Mouse (Mus musculus): ENCODE data around the gene Tnnt3. TPM values are rescaled to one million over a fixed set of nuclear protein-coding genes. Genes with fewer than 3 reads are reported as not detected.

The Tnnt3 gene
- total and polyA plus RNA-seq, 3 experiments, result not detected

GRCm38 (mm10) chr7:142545967-142546366, 47.3 kb downstream of the Tnnt3 start:
- Histone ChIP-seq H3K4me3 (ENCODE audit: control insufficient read depth in 1 of 2, insufficient read depth in 1 of 2, low read depth in 2 of 2, low read length in 2 of 2) (no peak overlapping the region), H3K4me1 (ENCODE audit: control insufficient read depth in 1 of 2, insufficient read depth in 2 of 2, low read length in 2 of 2) (no peaks in the 10 kb centered on the region), H3K27ac (ENCODE audit: control insufficient read depth, low read depth, low read length) (no peak overlapping the region), H3K9ac (ENCODE audit: control insufficient read depth, low read depth, low read length, poor library complexity, severe bottlenecking) (no peak overlapping the region), H3K36me3 (ENCODE audit: control insufficient read depth in 1 of 2, insufficient read depth in 2 of 2, low read length in 2 of 2) (no peaks in the 10 kb centered on the region), H3K27me3 (ENCODE audit: control insufficient read depth in 1 of 2, insufficient read depth in 2 of 2, low read length in 2 of 2) (no peaks in the 10 kb centered on the region), H3K9me3 (replicated peaks; ENCODE audit: insufficient read depth, low read length) (no peaks in the 10 kb centered on the region), H3K79me2 (ENCODE audit: control insufficient read depth, insufficient read depth, low read length, poor library complexity) (no peaks in the 10 kb centered on the region)
- no peak for TF ChIP-seq MAZ (IDR thresholded peaks at IDR 0.05; ENCODE audit: low read depth, low read length)
- TF ChIP-seq TAL1 (IDR thresholded peaks at IDR 0.05; ENCODE audit: low read length), result no peak
- no peak for TF ChIP-seq KAT2A (conservative IDR thresholded peaks at IDR 0.05; ENCODE audit: low read depth, low read length)
- TF ChIP-seq ELF1 (IDR thresholded peaks at IDR 0.05; ENCODE audit: low read depth, low read length), result no peak
- TF ChIP-seq ZMIZ1 (IDR thresholded peaks at IDR 0.05; ENCODE audit: low read depth, low read length), result no peak
- no peak for TF ChIP-seq CTCF (IDR thresholded peaks at IDR 0.05 in 2 of 3, conservative IDR thresholded peaks at IDR 0.05 in 1 of 3; ENCODE audit: control insufficient read depth in 1 of 3, insufficient read depth in 1 of 3, low read depth in 2 of 3, low read length in 3 of 3, poor library complexity in 1 of 3, severe bottlenecking in 1 of 3)
- TF ChIP-seq POLR2A (IDR thresholded peaks at IDR 0.05; ENCODE audit: control insufficient read depth in 1 of 2, insufficient read depth in 1 of 2, low read depth in 1 of 2, low read length in 2 of 2, poor library complexity in 1 of 2), result no peak
- TF ChIP-seq NRF1 (IDR thresholded peaks at IDR 0.05; ENCODE audit: insufficient read depth, low read depth, low read length, poor library complexity, severe bottlenecking), result no peak
- TF ChIP-seq ZNF384 (IDR thresholded peaks at IDR 0.05; ENCODE audit: low read depth, low read length), result no peak
- no peak for TF ChIP-seq SMC3 (IDR thresholded peaks at IDR 0.05; ENCODE audit: low read depth, low read length)
- no peak for TF ChIP-seq POLR2AphosphoS2 (IDR thresholded peaks at IDR 0.05; ENCODE audit: low read length)
- no peak for TF ChIP-seq UBTF (IDR thresholded peaks at IDR 0.05; ENCODE audit: borderline replicate concordance, insufficient read depth, low read depth, low read length)
- no peak for TF ChIP-seq E2F4 (IDR thresholded peaks at IDR 0.05; ENCODE audit: borderline replicate concordance, low read depth, low read length)
- no peak for TF ChIP-seq JUND (IDR thresholded peaks at IDR 0.05; ENCODE audit: low read depth, low read length)
- no peak for TF ChIP-seq MYC (IDR thresholded peaks at IDR 0.05; ENCODE audit: low read depth, low read length)
- TF ChIP-seq CHD1 (IDR thresholded peaks at IDR 0.05; ENCODE audit: low read depth, low read length), result no peak
- no peak for TF ChIP-seq MAX (IDR thresholded peaks at IDR 0.05; ENCODE audit: low read length)
- TF ChIP-seq GATA1 (IDR thresholded peaks at IDR 0.05; ENCODE audit: low read depth, low read length), result no peak
- DNase-seq (ENCODE audit: low read depth, low spot score), result no peak

- no peaks in the 10 kb centered on the region for H3K27me3 ChIP-seq (ENCODE audit: control insufficient read depth in 1 of 2, insufficient read depth in 2 of 2, low read length in 2 of 2)
- TF ChIP-seq ELF1 (IDR thresholded peaks at IDR 0.05; ENCODE audit: low read depth, low read length) (no peak), NELFE (IDR thresholded peaks at IDR 0.05; ENCODE audit: low read depth, low read length) (no peak), CHD1 (IDR thresholded peaks at IDR 0.05; ENCODE audit: low read depth, low read length) (no peak), POLR2AphosphoS5 (IDR thresholded peaks at IDR 0.05; ENCODE audit: borderline replicate concordance, low read depth, low read length) (no peak), NRF1 (IDR thresholded peaks at IDR 0.05; ENCODE audit: insufficient read depth, low read depth, low read length, poor library complexity, severe bottlenecking) (no peak), ZC3H11A (IDR thresholded peaks at IDR 0.05; ENCODE audit: low read depth, low read length) (no peak), ZMIZ1 (IDR thresholded peaks at IDR 0.05; ENCODE audit: low read depth, low read length) (no peak), ZNF384 (IDR thresholded peaks at IDR 0.05; ENCODE audit: low read depth, low read length) (no peak), TBP (IDR thresholded peaks at IDR 0.05; ENCODE audit: low read depth, low read length) (no peak), UBTF (IDR thresholded peaks at IDR 0.05; ENCODE audit: borderline replicate concordance, insufficient read depth, low read depth, low read length) (no peak), KAT2A (conservative IDR thresholded peaks at IDR 0.05; ENCODE audit: low read depth, low read length) (no peak), MYC (IDR thresholded peaks at IDR 0.05; ENCODE audit: low read depth, low read length) (no peak), MAFK (IDR thresholded peaks at IDR 0.05; ENCODE audit: borderline replicate concordance, low read depth, low read length) (no peak), ZKSCAN1 (IDR thresholded peaks at IDR 0.05; ENCODE audit: low read depth, low read length) (no peak), CHD2 (IDR thresholded peaks at IDR 0.05; ENCODE audit: low read length) (no peak), MEF2A (IDR thresholded peaks at IDR 0.05; ENCODE audit: extremely low read depth, insufficient replicate concordance, low read depth, low read length, poor library complexity, severe bottlenecking) (no peak), HCFC1 (IDR thresholded peaks at IDR 0.05; ENCODE audit: low read depth, low read length) (no peak)
- no peaks in the 10 kb centered on the region for H3K9me3 ChIP-seq (replicated peaks; ENCODE audit: insufficient read depth, low read length)
- no peak overlapping the region for H3K27ac ChIP-seq (ENCODE audit: control insufficient read depth, low read depth, low read length)
- H3K36me3 ChIP-seq (ENCODE audit: control insufficient read depth in 1 of 2, insufficient read depth in 2 of 2, low read length in 2 of 2), result no peaks in the 10 kb centered on the region
- H3K9ac ChIP-seq (ENCODE audit: control insufficient read depth, low read depth, low read length, poor library complexity, severe bottlenecking), result no peak overlapping the region
- no peaks in the 10 kb centered on the region for H3K4me1 ChIP-seq (ENCODE audit: control insufficient read depth in 1 of 2, insufficient read depth in 2 of 2, low read length in 2 of 2)
- no peaks in the 10 kb centered on the region for H3K79me2 ChIP-seq (ENCODE audit: control insufficient read depth, insufficient read depth, low read length, poor library complexity)
- no peak for DNase-seq (ENCODE audit: low read depth, low spot score)
- H3K4me3 ChIP-seq (ENCODE audit: control insufficient read depth in 1 of 2, insufficient read depth in 1 of 2, low read depth in 2 of 2, low read length in 2 of 2), result no peak overlapping the region
These were observed 49.2 kb downstream of the Tnnt3 start for GRCm38 (mm10) chr7:142547874-142548273.
